Mouse (Mus musculus): ENCODE measurements around the gene Bcas2.
"Not testable (repeated sequence)": the region's sequence is repeated elsewhere in the genome, so short reads cannot be mapped to it uniquely, and the experiment has no call there.

Bcas2 gene

DNA sequence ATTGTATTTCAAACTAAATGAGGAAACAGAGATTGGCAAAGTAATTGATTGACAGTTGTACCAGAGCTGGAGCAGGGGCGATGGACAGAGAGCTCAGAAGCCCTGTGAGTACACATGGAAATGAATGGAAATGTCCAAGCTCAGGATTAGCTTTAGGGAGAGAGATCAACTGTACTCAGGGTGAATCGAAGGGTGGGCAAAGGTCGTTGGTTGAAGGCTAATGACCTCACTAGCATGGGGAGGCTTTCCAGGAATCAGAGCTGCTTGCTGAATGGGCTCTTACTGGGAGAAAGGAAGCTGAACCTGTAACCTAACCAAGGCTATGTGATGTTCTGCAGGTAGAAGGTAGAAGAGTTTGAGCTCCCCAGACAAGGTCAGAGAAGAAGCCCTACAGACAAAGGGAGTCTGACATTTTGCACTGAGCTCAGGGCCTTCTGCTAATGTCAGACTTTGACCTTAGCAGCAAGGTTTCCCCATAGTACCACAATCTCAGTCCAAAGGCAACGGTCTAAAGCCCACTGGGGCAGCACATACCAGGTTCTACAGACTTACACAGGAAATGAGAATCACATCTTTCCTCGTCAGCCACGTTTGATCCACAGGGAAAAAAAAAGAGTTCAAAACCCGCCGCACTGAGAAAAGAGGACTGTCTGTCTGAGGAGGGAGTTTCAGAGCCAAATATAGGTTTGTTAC is 43.3 kb downstream of the Bcas2 start:
- no peak for DNase-seq (ENCODE audit: low spot score in 2 of 2)

DNA sequence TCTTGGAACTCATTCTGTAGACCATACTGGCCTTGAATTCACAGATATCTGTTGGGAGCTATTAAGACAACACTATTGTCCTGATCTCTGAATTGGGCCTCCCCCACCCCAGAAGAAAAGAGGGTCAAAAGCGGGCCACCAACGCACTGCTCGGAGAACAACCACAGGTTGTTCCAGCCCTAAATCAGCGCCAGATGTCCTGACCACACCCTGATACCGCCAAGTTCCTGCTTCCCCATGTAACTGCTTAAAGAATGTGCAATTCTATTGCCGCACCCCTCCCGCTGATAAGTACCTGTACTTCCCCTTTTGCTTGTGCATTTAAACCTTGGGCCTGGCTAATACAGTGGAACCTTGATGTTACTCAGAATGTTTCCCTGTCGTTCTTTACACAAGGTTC is 43.9 kb downstream of the Bcas2 start:
- DNase-seq (ENCODE audit: low spot score in 2 of 2) = not testable (repeated sequence)

DNA sequence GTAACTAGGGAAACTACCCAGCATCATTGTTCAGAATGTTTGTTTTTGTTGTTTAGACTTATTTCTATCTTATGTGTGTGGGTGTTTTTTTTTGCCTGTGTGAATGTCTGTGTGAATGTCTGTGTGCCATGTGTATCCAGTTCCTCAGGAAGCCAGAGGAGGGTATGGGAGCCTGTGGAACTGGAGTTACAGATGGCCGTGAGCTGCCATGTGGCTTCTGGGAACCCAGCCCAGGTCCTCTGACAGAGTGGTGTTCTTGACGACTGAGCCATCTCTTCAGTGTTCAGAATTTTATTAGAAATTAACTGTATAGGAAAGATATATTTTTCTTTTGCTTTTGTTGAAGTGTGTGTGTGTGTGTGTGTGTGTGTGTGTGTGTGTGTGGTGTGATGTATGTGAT is 50.0 kb downstream of the Bcas2 start:
- DNase-seq (ENCODE audit: low spot score in 2 of 2) = no peak

DNA sequence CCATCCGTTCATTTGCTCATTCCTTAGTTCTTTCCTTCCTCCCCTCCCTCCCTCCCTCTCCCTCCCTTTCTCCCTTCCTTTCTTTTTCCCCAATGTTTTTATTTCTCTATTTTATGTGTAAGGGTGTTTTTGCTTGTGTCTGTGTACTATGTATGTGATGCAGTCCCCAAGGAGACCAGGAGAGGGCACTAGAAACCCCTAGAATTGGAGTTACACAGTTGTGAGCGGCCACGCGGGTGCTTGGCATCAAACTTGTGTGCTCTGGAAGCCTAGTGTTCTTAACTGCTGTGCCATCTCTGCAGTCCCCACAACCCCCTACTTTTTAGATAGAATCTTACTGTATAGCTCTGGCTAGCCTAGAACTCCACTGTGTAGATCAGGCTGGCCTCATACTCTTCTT is 52.3 kb downstream of the Bcas2 start:
- no peak for DNase-seq (ENCODE audit: low spot score in 2 of 2)

DNA sequence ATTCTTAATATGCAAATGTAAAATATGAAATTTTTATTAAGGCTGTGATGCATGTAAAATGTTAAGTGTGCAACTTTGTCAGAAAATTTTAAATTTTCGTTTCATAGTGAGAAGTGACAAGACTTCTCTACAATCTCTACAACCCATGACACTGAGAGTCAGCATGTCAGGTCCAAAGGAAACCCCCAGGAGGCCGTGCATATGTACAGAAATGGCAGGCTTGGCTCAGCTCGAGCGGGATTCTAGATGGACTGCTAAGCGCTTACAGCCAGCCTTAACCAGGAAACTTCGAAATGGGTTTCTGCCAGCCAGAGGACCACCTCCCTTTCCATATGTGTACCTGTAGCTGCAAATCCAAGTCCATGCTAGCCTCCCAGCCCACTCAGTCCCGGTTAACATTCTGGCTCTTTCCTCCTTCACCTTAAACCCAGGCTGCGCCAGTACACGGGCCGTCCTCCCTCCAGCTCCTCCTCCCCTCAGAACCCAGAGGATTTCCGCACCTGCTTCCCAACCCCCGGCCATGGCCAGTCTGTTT is 52.8 kb downstream of the Bcas2 start:
- DNase-seq (ENCODE audit: low spot score in 2 of 2) = no peak

DNA sequence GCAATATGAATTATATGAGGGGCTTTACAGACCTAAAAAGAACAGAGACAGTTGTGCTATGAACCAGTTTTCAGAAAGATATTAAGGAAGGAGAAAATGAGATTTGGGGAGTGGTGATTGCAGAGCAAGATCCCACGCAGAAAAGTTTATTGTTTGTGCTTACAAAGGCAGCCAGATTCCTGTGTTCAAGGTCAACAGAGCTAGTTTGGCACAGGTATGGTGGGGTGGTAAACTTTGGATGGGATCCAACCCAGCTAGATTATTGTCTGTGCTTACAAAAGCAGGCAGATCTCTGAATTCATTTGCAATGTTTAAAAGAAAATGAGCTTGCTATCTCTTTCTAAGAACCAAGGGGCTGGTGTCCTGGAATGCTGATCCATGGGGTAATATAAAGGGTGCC is 56.3 kb downstream of the Bcas2 start:
- DNase-seq (ENCODE audit: low spot score in 2 of 2) = no peak

Data from urinary bladder, postnatal 36 days (tissue).